Mouse (Mus musculus): ENCODE measurements around the gene Olfr1153.

Gene Olfr1153

DNA sequence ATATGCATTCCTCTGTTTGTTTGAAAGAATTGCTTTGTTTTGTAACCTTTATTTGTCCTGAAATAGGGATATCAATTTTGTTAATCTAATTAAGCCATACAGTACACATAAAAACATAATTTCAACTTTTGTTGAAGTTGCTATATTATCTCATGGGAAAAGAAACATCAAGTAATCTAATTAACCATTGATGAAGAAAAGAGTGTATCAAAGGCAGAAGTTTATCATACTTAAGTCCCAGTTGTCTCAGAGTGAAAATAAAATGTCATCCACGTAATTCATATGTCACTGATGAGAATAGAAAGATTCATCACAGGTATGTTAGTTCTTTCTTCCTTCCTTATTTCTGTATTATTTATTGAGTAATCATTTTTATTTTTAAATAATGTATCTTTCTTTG lies at the start of gene Olfr1153:
Olfr1153 (plus strand) TSS at position 301 of the 400 bp plus-strand sequence.
- DNase-seq, result no peak

DNA sequence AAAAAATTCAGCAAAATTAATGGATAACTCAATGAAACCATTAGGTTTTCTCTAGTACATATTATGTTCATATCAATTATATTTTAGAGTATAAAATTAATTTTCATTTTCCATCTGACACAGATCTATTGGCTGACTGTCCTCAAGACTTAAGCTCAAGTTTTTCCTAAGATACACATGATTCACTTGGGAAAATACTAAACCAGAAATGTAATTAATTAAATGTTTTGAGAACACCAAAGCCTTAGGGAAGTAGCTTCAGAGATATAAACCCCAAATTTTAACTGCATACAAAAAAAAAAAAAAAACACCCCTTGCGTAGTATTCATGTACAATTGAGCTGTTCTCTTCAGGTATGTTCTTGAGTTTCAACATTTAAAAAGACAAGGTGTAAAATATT lies 39.2 kb upstream of the Olfr1153 start, which contains the start of gene Olfr1151:
Olfr1151 (plus strand) TSS at position 301 of the 400 bp plus-strand sequence.
- no peak for DNase-seq

DNA sequence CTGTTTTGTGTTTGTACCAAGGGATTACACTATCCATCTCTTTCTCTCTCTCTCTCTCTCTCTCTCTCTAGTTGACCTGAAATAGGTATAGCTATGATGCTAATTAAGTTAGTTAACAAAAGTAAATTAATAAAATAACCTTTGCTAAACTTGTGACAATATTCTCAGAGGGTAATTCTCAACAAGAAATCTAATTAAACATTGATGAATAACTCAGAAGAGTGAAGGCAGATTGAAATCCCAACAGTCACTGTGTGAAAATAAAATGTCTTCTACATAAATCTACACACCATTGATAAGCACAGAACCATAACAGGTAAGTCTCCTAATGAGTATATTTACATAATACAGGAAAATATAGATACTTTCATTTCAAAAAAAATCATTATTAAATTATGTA lies 28.6 kb upstream of the Olfr1153 start, which contains the start of gene Olfr1152:
Olfr1152 (plus strand) TSS at position 301 of the 400 bp plus-strand sequence.
- DNase-seq, result no peak

DNA sequence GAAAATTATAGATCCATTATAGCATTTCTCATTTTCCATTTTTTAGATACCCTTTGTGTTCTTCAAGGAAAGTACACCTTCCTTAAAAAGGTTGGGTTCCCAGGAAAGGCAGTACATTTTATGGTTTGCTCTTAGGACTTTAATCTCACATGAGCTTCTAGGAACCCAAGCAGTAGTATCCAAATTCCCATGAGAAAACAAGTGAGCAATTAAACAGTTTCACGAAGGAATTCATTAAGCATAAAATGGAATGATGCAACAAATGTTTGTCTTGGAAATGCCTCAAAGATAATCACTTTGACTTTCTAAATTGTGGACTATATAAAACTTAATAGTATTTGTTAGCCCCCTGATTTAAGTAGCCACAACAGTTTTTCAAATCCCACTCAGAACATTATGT lies 10.3 kb downstream of the Olfr1153 start, which contains the start of gene Olfr1154:
Olfr1154 (minus strand) TSS at position 101 of the 400 bp plus-strand sequence.
- no peak for DNase-seq

DNA sequence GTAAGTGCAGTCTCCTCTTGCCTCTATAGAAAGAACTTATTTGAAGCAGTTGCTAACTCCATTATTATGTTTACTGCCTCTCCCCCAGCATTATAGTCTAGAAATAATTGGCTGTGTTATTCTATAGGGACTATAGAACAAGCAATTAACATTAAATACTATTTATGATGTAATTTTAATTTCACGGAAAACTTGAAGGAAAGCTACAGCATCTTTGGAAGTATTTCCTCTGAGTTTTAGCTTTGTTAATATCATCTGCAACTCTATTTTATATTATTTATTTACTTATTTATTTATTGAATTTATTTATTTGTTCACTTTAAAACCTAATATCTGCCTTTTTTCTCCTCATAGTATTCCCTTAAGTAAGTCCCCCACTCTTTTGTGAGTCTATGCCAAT lies 50.3 kb downstream of the Olfr1153 start, which contains the start of gene Olfr1155:
Olfr1155 (minus strand) TSS at position 101 of the 400 bp plus-strand sequence.
- no peak for DNase-seq
